Mouse (Mus musculus) regulatory T cell (primary cell): ENCODE results near the gene Atxn2l.

Source experiments
- in situ Hi-C: fragments of 300-600 bp; cut with MboI, MseI; formaldehyde crosslinking; loops from one replicate; pipeline ENCODE4 v1.15.1; 2025; ENCODE audit warnings: high pct_unique_total_duplicates

The Atxn2l gene

DNA sequence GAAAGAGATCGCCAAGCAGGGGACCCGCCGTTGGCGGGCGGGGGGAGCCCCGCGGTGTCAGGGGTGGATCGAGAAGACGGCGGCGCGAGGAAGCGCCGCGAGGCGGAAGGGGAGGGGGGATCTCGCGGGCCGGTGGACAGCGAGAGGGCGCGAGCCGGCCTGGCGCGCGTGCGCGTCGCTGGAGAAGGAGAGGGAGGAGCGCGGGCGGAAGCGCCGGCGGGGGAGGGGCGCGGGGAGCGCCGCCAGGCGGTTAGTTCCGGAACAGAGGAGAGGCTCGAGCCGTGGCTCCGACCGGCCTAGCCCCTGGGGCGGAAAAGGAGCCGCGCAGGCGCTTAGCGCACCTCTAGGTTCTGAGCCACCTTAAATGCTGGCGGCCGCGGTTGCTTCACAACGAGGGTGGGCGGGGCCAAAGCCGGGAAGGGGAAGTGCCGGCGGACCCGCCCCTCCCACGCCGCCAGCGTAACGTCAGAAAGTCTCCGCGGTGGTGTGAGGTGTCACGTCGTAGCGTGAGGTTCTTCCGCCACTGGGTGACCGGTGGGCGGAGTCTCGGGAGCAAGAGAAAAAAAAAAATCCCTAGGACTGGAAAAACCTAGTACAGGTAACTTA, at the start of gene Atxn2l:
TSS of gene Atxn2l (minus strand) at position 165 of the 606 bp plus-strand sequence.
- in situ Hi-C loops, result no loop called here

GRCm38 (mm10) chr7:126545631-126546030, 42.4 kb upstream of the Atxn2l start:
- in situ Hi-C loops, result loop anchor here (5.0 kb wide), 1 partner anchor 772 kb away; no protein-coding TSS in a partner anchor

- in situ Hi-C loops, result no loop called here
Measured at GRCm38 (mm10) chr7:126541661-126542060, 38.4 kb upstream of the Atxn2l start.

DNA sequence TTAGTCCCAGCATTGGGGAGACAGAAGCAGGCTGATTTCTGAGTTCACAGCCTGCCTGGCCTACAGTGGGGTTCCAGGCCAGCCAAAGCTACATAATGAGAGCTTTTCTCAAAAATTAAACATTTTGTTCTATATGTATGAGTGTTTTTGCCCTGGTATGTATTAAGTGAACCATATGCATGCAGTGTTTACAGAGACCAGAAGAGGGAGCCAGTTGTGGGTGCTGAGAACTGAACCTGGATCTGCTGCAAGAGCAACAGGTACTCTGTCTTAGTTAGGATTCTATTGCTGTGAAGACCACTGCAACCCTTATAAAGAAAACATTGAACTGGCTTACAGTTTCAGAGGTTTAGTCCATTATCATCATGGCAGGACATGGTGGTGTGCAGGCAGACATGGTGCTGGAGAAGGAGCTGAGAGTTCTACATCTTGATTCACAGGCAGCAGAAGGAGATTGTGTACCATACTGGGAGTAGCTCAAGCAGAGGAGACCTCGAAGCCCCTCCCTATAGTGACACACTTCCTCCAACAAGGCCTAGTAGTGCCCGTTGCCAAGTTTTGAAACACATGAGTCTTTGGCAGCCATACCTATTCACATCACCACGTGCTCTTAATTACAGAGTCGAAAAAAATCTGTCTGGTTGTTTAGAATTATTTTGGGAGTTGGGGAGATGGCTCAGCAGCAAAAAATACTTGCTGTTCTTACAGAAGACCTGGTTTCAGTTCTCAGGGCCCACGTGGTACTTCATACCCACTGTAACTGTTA, 34.8 kb upstream of the Atxn2l start:
- in situ Hi-C loops, result no loop called here

DNA sequence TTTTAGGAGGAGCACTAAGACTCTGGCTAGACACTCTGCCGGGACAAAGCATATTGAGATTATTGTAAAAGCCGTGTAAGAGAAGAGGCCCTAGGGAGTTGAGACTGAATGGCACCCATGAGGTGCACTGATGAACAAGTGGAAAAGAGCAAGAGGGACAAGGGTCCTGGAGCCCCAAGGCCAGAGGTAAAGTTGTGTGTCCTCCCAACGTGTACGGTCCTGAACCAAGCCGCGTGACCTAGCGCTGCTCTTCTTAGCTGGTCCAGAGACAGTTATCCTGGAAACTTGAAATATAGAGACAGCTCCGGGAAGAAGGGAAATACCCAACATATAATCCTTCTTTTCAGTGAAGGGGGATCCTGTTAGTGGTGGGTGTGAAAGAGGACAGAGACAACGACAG, 33.2 kb upstream of the Atxn2l start:
- in situ Hi-C loops, result no loop called here

DNA sequence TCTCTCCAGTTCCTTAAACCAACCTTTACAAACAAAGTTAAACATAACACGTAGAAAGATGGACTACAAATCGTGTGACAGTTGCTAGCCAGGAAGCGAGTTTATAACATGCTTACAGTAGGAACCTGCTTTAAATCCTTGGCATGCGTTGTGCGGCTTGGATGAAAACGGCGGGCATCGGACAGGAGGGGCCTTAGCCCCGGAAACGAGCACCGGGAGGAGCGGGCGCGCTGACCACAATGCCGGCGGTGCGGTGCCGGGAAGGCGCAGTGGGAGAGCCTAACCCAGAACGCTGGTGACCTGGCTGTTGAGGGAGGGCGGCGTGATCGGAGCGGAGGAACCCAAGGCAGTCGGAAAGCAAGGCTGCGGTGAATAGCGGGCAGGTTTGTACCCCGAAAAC, 32.5 kb upstream of the Atxn2l start:
- in situ Hi-C loops, result no loop called here

GRCm38 (mm10) chr7:126533434-126533833, 30.2 kb upstream of the Atxn2l start:
- in situ Hi-C loops, result no loop called here

- in situ Hi-C loops, result loop anchor here (5.0 kb wide), 1 partner anchor 121 kb away; no protein-coding TSS in a partner anchor
Measured at GRCm38 (mm10) chr7:126528166-126528577, 24.9 kb upstream of the Atxn2l start.

DNA sequence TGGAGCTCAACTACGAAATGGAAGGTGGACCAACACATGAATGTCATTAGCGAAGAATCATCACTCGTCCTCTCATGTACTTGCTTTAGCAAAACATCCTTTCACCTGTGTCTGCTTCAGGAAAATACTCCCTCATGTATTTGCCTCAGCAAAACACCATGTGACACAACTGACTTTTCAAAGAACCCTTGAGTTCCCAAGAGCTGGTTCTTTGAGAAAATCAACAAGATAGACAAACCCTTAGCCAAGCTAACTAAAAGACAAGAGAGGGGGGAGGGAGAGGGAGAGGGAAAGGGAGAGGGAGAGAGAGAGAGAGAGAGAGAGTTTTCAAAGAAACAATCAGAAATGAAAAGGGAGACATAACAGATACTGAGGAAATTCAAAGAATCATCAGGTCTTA, 20.1 kb upstream of the Atxn2l start:
- in situ Hi-C loops, result no loop called here

DNA sequence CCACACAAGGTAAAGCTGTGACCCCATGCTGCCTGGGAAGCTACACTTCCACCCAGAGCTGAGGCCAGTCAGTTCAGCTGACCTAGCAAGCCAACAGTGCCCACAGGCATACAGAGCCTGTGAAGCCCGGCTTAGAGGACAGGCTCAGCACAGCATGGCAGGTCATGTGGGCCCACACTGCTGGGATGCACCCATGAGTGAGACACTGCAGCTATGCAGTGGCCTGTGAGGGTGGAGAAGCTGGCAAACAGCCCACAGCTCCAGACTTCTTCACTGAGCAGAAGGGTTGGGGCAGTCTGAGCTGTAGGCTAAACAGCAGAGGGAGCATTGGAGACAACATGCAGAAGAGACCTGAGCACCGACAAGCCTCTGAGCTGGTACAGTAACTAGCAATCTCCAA, 16.3 kb upstream of the Atxn2l start:
- in situ Hi-C loops, result no loop called here

DNA sequence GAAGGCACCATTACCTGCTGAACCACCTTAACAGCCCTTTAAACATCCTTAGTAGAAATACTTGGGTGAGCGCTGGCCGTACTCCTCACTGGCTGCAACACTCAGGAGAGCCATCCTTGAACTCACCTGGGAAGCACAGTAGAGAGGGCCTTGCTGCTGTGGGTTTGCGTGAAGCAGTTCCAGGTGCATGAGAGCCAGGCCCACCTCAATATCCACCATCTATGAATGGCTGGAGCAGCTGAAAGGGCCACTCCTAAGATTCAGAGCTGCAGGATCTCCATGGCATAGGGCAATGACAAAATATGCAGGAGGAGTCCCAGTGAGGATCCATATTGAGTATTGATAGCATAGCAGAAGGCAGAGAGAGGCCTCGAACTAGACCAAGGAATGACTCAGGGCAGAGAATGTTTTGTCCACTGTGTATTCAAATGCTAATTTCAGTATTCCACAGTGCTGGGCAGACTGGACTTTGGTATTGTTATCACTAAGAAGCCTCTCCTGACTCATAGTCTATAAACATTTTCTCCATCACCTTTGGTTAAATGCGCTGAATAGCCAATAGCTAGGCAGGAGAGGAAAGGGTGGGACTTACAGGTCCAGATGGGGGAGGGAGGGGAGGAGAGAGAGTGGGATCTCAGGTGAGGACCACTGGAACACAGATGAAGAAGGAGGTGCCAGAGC, 15.2 kb upstream of the Atxn2l start:
- in situ Hi-C loops, result no loop called here

DNA sequence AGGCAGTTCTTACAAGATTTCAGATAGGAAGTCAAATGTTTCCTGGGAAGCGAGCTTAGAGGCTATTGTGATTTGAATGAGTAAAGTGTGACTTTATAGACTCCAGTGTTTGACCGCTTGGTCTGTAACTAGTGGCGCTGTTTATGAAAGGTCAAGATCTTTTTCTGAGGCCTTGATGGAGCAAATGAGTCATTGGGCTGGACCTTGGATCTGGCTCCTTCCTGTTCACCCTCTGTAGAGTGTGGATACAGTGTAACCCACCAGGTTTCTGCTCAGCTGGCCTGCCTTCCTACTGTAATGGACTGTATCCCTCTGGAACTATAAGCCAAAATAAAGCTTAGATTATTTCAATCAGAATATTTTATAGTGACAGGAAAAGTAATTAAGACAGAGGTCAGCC, 8.1 kb upstream of the Atxn2l start:
- in situ Hi-C loops, result no loop called here

GRCm38 (mm10) chr7:126507126-126507778, 4.0 kb upstream of the Atxn2l start:
- in situ Hi-C loops, result no loop called here

GRCm38 (mm10) chr7:126504913-126505312, 1.7 kb upstream of the Atxn2l start:
- in situ Hi-C loops, result no loop called here

GRCm38 (mm10) chr7:126502751-126503150, 486 bp downstream of the Atxn2l start:
- in situ Hi-C loops, result no loop called here

GRCm38 (mm10) chr7:126502023-126502741, 1.1 kb downstream of the Atxn2l start:
- in situ Hi-C loops, result no loop called here

- in situ Hi-C loops, result no loop called here
Measured at GRCm38 (mm10) chr7:126501684-126502022, 1.6 kb downstream of the Atxn2l start.

DNA sequence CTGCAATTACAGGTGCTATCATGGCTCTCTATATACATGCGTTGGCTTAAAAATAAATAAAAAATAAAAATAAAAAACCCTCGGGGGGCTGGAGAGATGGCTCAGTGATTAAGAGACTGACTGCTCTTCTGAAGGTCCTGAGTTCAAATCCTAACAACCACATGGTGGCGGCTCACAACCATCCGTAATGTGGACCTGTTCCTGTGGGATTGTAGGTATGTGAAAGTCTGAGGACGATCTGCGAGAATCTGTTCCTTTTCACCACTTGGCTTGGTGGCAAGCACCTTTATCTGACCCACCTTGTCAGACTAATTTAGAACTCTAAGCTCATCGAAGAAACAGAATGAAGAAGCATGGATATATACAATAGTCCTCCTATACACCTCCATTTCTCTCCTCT, 3.8 kb downstream of the Atxn2l start:
- in situ Hi-C loops, result loop anchor here (5.0 kb wide), 1 partner anchor 63 kb away; no protein-coding TSS in a partner anchor

GRCm38 (mm10) chr7:126497966-126498365, 5.3 kb downstream of the Atxn2l start:
- in situ Hi-C loops, result loop anchor here (5.0 kb wide), 1 partner anchor 64 kb away; no protein-coding TSS in a partner anchor

DNA sequence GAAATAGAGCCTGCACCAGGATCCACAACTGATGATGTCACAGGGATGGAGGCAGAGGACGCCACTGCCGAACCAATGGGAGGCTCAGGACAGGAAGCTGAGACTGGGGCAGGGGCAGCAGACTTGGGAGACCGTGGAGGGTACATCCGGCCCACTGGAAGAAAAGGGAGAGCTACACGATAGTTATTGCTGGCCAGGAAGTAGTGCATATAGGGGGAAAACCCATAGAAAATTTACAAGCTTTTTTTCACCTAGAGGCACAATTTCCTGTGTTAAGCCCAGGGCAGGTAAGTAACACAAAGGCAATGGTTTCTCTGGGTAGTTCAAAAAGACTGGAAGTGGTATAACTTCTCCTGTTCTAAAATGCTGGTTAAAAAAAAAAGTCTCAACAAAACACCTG, 6.8 kb downstream of the Atxn2l start:
- in situ Hi-C loops, result loop anchor here (5.0 kb wide), 1 partner anchor 66 kb away; no protein-coding TSS in a partner anchor

DNA sequence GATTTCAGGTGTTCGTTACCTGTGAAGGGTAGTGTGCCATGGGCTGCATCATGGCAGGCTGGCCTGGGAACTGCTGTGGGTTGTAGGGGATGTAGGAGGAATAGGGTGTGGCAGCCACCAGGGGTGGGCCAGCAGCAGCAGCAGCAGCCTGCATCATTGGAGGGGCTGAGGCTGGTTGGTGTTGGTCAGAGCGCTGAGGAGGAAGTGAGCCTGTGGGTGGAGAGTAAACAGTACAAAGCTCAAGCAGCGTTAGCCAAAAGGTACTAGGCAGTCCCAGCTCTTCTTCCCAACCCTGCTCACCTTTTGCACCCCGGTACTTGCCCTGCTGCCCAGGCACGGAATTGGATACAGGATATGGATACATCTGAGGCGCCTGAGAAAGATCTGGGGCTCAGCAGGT, 9.1 kb downstream of the Atxn2l start:
- in situ Hi-C loops, result no loop called here
